Mouse (Mus musculus) heart, adult 2 months (tissue): ENCODE data around the gene Kcnk15.

ENCODE experiments used
- CTCF ChIP-seq: fragments of 200-600 bp; IDR thresholded peaks from 2 replicates; pipeline ENCODE4 v1.8.1; 2022; ENCODE audit warnings: antibody characterized with exemption, mild to moderate bottlenecking, moderate library complexity
- EP300 ChIP-seq: fragments of 200-500 bp; IDR thresholded peaks from 2 replicates; pipeline ENCODE4 v1.6.1; 2011; ENCODE audit warnings: low read depth, low read length, control low read depth; ENCODE audit not compliant: insufficient read depth

DNA sequence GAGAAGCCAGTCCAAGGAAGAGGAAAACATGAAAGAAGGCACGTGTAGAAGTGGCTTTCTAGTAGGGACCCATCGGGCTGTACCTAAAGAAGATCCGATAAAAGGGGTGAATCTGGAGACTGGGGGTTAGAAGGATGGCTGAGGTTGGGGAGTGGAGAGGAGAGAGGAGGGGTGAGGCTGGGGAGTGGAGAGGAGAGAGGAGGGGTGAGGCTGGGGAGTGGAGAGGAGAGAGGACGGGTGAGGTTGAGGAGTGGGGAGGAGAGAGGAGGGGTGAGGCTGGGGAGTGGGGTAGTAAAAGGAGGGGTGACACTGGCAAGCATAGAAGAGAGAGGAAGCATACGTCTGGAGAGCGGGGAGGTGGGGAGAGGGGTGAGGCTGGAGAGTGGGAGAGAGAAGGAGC lies 3.8 kb downstream of the Kcnk15 start:
- no peak for TF ChIP-seq CTCF
- TF ChIP-seq EP300 = no peak
